Mouse (Mus musculus) midbrain, postnatal 0 days (tissue): ENCODE data around the gene Gm20388. TPM values are rescaled to one million over a fixed set of nuclear protein-coding genes. Genes with fewer than 3 reads are reported as not detected.

Experiments used
- ATAC-seq: fragments of 200-750 bp; cut with Nextera tagmentation; 2 replicates; pipeline ENCODE4 v1.8.0; 2017; ENCODE audit warnings: moderate number of reproducible peaks, mild to moderate bottlenecking, moderate TSS enrichment, moderate library complexity; ENCODE audit not compliant: low FRiP score
- DNase-seq: peaks from one replicate; pipeline ENCODE4 v3.0.0-alpha.2; 2015; ENCODE audit warnings: low spot score
- H3K27ac ChIP-seq: fragments of 300-500 bp; sonication (generic); 2 replicates; pipeline ENCODE4 v1.5.1; 2014; ENCODE audit warnings: low read depth, mild to moderate bottlenecking, low read length, mixed read lengths
- H3K27me3 ChIP-seq: fragments of 300-500 bp; sonication (generic); 2 replicates; pipeline ENCODE4 v1.6.1; 2014; ENCODE audit warnings: low read length, control low read depth, mixed read lengths; ENCODE audit not compliant: insufficient read depth
- H3K36me3 ChIP-seq: fragments of 300-500 bp; sonication (generic); 2 replicates; pipeline ENCODE4 v1.6.1; 2014; ENCODE audit warnings: low read length, control low read depth, mixed read lengths; ENCODE audit not compliant: insufficient read depth
- H3K4me1 ChIP-seq: fragments of 300-500 bp; sonication (generic); 2 replicates; pipeline ENCODE4 v1.6.1; 2014; ENCODE audit warnings: mild to moderate bottlenecking, control low read depth, antibody characterized with exemption, low read length, mixed read lengths; ENCODE audit not compliant: insufficient read depth
- H3K4me2 ChIP-seq: fragments of 300-500 bp; sonication (generic); 2 replicates; pipeline ENCODE4 v1.6.1; 2014; ENCODE audit warnings: low read depth, mild to moderate bottlenecking, low read length, mixed read lengths; ENCODE audit not compliant: poor library complexity, severe bottlenecking
- H3K4me3 ChIP-seq: fragments of 300-500 bp; sonication (generic); 2 replicates; pipeline ENCODE4 v1.5.1; 2014; ENCODE audit warnings: low read depth, mild to moderate bottlenecking, low read length, moderate library complexity
- H3K9ac ChIP-seq: fragments of 300-500 bp; sonication (generic); replicated peaks from 2 replicates; pipeline ENCODE4 v1.6.1; 2014; ENCODE audit warnings: mild to moderate bottlenecking, low read length, moderate library complexity, mixed read lengths; ENCODE audit not compliant: poor library complexity, severe bottlenecking
- H3K9me3 ChIP-seq: fragments of 300-500 bp; sonication (generic); 2 replicates; pipeline ENCODE4 v1.6.1; 2016; ENCODE audit warnings: low read length, control low read depth
- CTCF ChIP-seq: IDR thresholded peaks from 2 replicates; pipeline ENCODE4 v1.5.1; 2016; ENCODE audit warnings: antibody characterized with exemption, mild to moderate bottlenecking
- WGBS: fragments of 180-500 bp; shearing (Covaris S2); extraction: QIAGEN DNeasy Blood & Tissue Kit; methylation state at CpG from one replicate; pipeline ENCODE4 v1.1.7; 2014; 5-methylcytosine and 5-hydroxymethylcytosine counted together
- polyA plus RNA-seq: library from polyadenylated mRNA; unstranded; fragments of >200 nt; fragmentation: Nextera tagmentation; extraction: Ambion mirVana; gene quantifications from 2 replicates; pipeline ENCODE4 v1.2.1, GENCODE M21; 2015
- total RNA-seq: library from RNA; depleted of rRNA; stranded (reverse); fragments of >200 nt; gene quantifications from 2 replicates; pipeline ENCODE4 v1.2.3, GENCODE M21; 2014

The Gm20388 gene
- total and polyA plus RNA-seq, 2 experiments from 2014 or later: 74.2 TPM; not detected in 1

- Histone ChIP-seq H3K27me3 (no peaks in the 10 kb centered on the region), H3K27ac (no peak overlapping the region), H3K4me3 (no peak overlapping the region), H3K36me3 (peaks cover 6% of the 10 kb centered on the region; the same call in 1 of the 2 replicates), H3K4me2 (no peak overlapping the region), H3K9ac (no peak overlapping the region), H3K9me3 (no peaks in the 10 kb centered on the region), H3K4me1 (peaks cover 50% of the 10 kb centered on the region)
- 67% methylated on average over 5 of the region's 5 CpGs for WGBS
- no peak for ATAC-seq
- TF ChIP-seq CTCF: no peak
- DNase-seq: no peak
These were observed 649.9 kb downstream of the Gm20388 start for GRCm38 (mm10) chr8:120560535-120560934.

GRCm38 (mm10) chr8:120561539-120562435 lies 651.1 kb downstream of the Gm20388 start:
- Histone ChIP-seq H3K4me2 (no peak overlapping the region), H3K9ac (no peak overlapping the region), H3K4me1 (peaks cover 39% of the 10 kb centered on the region), H3K4me3 (no peak overlapping the region), H3K36me3 (peaks cover 11% of the 10 kb centered on the region; the same call in 1 of the 2 replicates), H3K27me3 (no peaks in the 10 kb centered on the region), H3K27ac (no peak overlapping the region), H3K9me3 (no peaks in the 10 kb centered on the region)
- peak; percentile 68 for TF ChIP-seq CTCF
- WGBS: 85% methylated on average over 22 of the region's 22 CpGs
- ATAC-seq (no peak), DNase-seq (no peak)

- Histone ChIP-seq H3K4me3 (no peak overlapping the region), H3K27me3 (no peaks in the 10 kb centered on the region), H3K36me3 (peaks cover 21% of the 10 kb centered on the region), H3K27ac (peak overlapping the region; percentile 77), H3K4me1 (peaks cover 33% of the 10 kb centered on the region), H3K4me2 (no peak overlapping the region), H3K9ac (no peak overlapping the region), H3K9me3 (no peaks in the 10 kb centered on the region)
- TF ChIP-seq CTCF: no peak
- 82% methylated on average over 18 of the region's 18 CpGs for WGBS
- ATAC-seq (no peak), DNase-seq (no peak)
These were observed 652.2 kb downstream of the Gm20388 start for GRCm38 (mm10) chr8:120562680-120563347.

GRCm38 (mm10) chr8:120563348-120563724 lies 652.7 kb downstream of the Gm20388 start:
- TF ChIP-seq CTCF: no peak
- Histone ChIP-seq H3K27me3 (no peaks in the 10 kb centered on the region), H3K27ac (peak overlapping the region; percentile 77), H3K9me3 (no peaks in the 10 kb centered on the region), H3K4me2 (peak overlapping the region; percentile 16; the same call in 1 of the 2 replicates), H3K4me1 (peaks cover 33% of the 10 kb centered on the region), H3K4me3 (no peak overlapping the region), H3K36me3 (peaks cover 26% of the 10 kb centered on the region), H3K9ac (no peak overlapping the region)
- peak; percentile 63 for DNase-seq
- no peak for ATAC-seq
- 21% methylated on average over 8 of the region's 8 CpGs for WGBS

- WGBS: 10% methylated on average over 20 of the region's 20 CpGs
- Histone ChIP-seq H3K27ac (peak overlapping the region; percentile 77), H3K4me1 (peaks cover 33% of the 10 kb centered on the region), H3K9ac (peak overlapping the region; percentile 19), H3K9me3 (no peaks in the 10 kb centered on the region), H3K27me3 (no peaks in the 10 kb centered on the region), H3K4me2 (peak overlapping the region; percentile 16; the same call in 1 of the 2 replicates), H3K36me3 (peaks cover 34% of the 10 kb centered on the region), H3K4me3 (no peak overlapping the region)
- peak; percentile 74 for ATAC-seq
- TF ChIP-seq CTCF: peak; percentile 56
- DNase-seq: peak; percentile 93
These were observed 653.5 kb downstream of the Gm20388 start for GRCm38 (mm10) chr8:120563851-120564837.
